Mouse (Mus musculus) midbrain, embryonic 16.5 days (tissue): ENCODE measurements around the gene Bmpr1a. TPM values are rescaled to one million over a fixed set of nuclear protein-coding genes. Genes with fewer than 3 reads are reported as not detected.

ENCODE experiments used
- ATAC-seq: fragments of 200-750 bp; cut with Nextera tagmentation; 2 replicates; pipeline ENCODE4 v1.8.0; 2017; ENCODE audit warnings: moderate TSS enrichment
- H3K27ac ChIP-seq: fragments of 300-500 bp; sonication (generic); 2 replicates; pipeline ENCODE4 v1.5.1; 2014; ENCODE audit warnings: mild to moderate bottlenecking, low read length, mixed read lengths
- H3K27me3 ChIP-seq: fragments of 300-500 bp; sonication (generic); 2 replicates; pipeline ENCODE4 v1.6.1; 2014; ENCODE audit warnings: low read depth, low read length, mixed read lengths; ENCODE audit not compliant: control insufficient read depth, insufficient read depth
- H3K36me3 ChIP-seq: fragments of 300-500 bp; sonication (generic); 2 replicates; pipeline ENCODE4 v1.6.1; 2014; ENCODE audit warnings: mild to moderate bottlenecking, low read length, moderate library complexity, mixed read lengths; ENCODE audit not compliant: control insufficient read depth, insufficient read depth
- H3K4me1 ChIP-seq: fragments of 300-500 bp; sonication (generic); 2 replicates; pipeline ENCODE4 v1.6.1; 2014; ENCODE audit warnings: mild to moderate bottlenecking, low read length, mixed read lengths; ENCODE audit not compliant: control insufficient read depth, insufficient read depth
- H3K4me2 ChIP-seq: fragments of 300-500 bp; sonication (generic); 2 replicates; pipeline ENCODE4 v1.6.1; 2014; ENCODE audit warnings: mild to moderate bottlenecking, low read length, mixed read lengths
- H3K4me3 ChIP-seq: fragments of 300-500 bp; sonication (generic); 2 replicates; pipeline ENCODE4 v1.5.1; 2014; ENCODE audit warnings: low read depth, mild to moderate bottlenecking, low read length, moderate library complexity, mixed read lengths
- H3K9ac ChIP-seq: fragments of 300-500 bp; sonication (generic); 2 replicates; pipeline ENCODE4 v1.6.1; 2014; ENCODE audit warnings: low read depth, low read length, mixed read lengths
- H3K9me3 ChIP-seq: fragments of 300-500 bp; sonication (generic); replicated peaks from 2 replicates; pipeline ENCODE4 v1.6.1; 2014; ENCODE audit warnings: mild to moderate bottlenecking, low read length, mixed read lengths; ENCODE audit not compliant: control insufficient read depth, poor library complexity, severe bottlenecking
- WGBS: fragments of 180-500 bp; shearing (Covaris S2); extraction: QIAGEN DNeasy Blood & Tissue Kit; methylation state at CpG from one replicate; pipeline ENCODE4 v1.1.7; 2014; 5-methylcytosine and 5-hydroxymethylcytosine counted together
- polyA plus RNA-seq: library from polyadenylated mRNA; unstranded; fragments of >200 nt; fragmentation: Nextera tagmentation; extraction: Ambion mirVana; gene quantifications from 2 replicates; pipeline ENCODE4 v1.2.1, GENCODE M21; 2015

Bmpr1a gene
- polyA plus RNA-seq, 1 experiment from 2014 or later, result 15.4 TPM

DNA sequence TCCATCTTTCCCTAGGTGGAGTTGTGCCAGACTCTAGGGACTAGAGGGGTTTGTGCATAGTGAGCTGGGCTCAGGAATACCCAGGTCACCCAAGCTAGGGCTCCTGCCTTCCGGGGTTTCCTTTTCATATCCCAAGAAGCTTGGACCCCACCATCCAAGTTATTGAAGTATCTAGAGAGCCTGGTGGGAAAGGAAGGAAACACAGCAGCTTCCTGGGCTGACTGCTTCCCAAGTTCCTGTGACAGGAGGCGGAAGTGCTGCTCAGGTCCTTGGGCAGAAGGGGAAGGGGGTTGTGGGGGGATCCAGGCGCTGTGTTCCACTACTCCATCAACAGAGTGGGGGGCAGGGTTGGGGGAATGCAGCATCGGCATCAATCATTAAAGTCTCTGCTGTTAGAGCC is 126.0 kb downstream of the Bmpr1a start:
- Histone ChIP-seq H3K9me3 (no peaks in the 10 kb centered on the region), H3K4me3 (no peak overlapping the region), H3K9ac (no peak overlapping the region), H3K27ac (no peak overlapping the region), H3K4me2 (no peak overlapping the region), H3K27me3 (no peaks in the 10 kb centered on the region), H3K4me1 (peaks cover 7% of the 10 kb centered on the region; the same call in 1 of the 2 replicates), H3K36me3 (no peaks in the 10 kb centered on the region)
- no peak for ATAC-seq
- WGBS, result 84% methylated on average over 4 of the region's 4 CpGs

DNA sequence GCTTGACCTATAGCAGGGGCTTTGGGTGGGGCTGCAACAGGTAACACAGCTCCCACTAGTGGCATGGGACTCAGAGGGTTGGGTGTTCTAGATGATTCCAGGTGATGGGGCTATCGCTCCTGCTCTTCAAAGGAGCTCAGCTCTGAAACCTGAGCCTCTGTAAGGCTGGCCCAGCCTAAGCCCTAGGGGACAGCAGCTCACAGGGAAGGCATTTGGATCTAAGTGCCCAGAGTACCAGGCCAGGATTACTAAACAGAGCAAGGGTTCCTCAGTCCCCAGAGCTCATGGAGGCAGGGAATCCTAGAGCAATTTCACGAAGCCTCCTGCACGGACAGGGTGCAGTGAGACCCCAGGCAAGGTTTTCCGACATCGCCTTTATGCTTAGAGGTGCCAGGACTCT is 127.2 kb downstream of the Bmpr1a start:
- H3K27ac ChIP-seq, result no peak overlapping the region
- no peaks in the 10 kb centered on the region for H3K9me3 ChIP-seq
- H3K9ac ChIP-seq, result no peak overlapping the region
- no peak for ATAC-seq
- no peaks in the 10 kb centered on the region for H3K36me3 ChIP-seq
- no peak overlapping the region for H3K4me3 ChIP-seq
- 88% methylated on average over 5 of the region's 5 CpGs for WGBS
- H3K4me2 ChIP-seq, result no peak overlapping the region
- peaks cover 7% of the 10 kb centered on the region; the same call in 1 of the 2 replicates for H3K4me1 ChIP-seq
- no peaks in the 10 kb centered on the region for H3K27me3 ChIP-seq

DNA sequence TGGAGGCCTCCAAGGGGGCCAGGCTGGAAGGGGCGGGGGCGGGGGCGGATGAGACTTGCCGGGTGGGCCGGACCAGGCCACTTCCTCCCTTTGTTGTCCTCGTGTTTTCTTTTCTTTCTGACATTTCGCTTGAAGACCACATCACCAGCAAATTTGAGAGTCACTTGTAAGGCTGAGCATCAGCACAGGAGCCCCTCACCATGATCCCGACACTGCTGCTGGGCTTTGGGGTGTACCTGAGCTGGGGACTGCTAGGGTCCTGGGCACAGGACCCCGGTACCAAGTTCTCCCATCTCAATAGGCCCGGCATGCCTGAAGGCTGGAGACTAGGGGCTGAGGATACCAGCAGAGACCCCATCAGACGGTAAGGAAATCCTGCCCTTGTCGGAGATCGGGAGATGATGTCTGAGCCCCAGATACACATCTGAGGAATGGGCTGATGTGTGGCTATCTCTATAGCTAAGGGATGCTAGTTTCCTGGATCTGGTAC is 127.7 kb downstream of the Bmpr1a start, which contains the start of gene Mmrn2:
Gene Mmrn2 (plus strand): TSS at position 51 of the 490 bp plus-strand sequence.
- Histone ChIP-seq H3K4me3 (no peak within 1 kb of the TSS), H3K9ac (no peak within 1 kb of the TSS)

DNA sequence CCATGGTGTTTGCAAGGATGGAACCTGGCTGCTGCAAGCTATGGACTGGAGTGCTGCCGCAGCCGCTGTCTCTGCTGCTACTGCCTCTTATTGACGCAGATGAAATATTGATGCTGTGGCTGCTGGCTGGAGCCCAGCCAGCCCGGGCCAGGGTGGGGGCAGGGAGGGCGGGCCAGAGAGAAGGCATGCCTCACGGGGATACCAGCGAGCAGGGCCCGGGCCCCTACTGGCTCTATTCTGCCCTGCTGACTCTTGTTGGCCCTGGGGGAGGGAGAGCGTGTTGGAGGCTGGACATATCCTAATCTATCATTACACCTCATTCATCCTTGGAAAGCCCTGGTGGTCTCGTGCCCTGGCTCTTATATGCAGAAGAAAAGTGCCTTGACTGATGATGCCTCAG is 128.6 kb downstream of the Bmpr1a start, which contains the start of gene Sncg:
Gene Sncg (minus strand): TSS at position 213 of the 400 bp plus-strand sequence.
- no peak for ATAC-seq
- H3K9ac ChIP-seq, result no peak within 1 kb of the TSS

More for the DNA sequence above, 127.7 kb downstream of the Bmpr1a start, which contains the start of gene Mmrn2:
- no peak within 1 kb of the TSS for H3K4me2 ChIP-seq
- no peaks in the 10 kb centered on the region for H3K27me3 ChIP-seq
- no peak for ATAC-seq
- WGBS, result 88% methylated on average over 13 of the region's 13 CpGs
- no peak within 1 kb of the TSS for H3K27ac ChIP-seq
- H3K36me3 ChIP-seq, result no peaks in the 10 kb centered on the region
- H3K4me1 ChIP-seq, result peaks cover 7% of the 10 kb centered on the region; the same call in 1 of the 2 replicates
- H3K9me3 ChIP-seq, result no peaks in the 10 kb centered on the region

DNA sequence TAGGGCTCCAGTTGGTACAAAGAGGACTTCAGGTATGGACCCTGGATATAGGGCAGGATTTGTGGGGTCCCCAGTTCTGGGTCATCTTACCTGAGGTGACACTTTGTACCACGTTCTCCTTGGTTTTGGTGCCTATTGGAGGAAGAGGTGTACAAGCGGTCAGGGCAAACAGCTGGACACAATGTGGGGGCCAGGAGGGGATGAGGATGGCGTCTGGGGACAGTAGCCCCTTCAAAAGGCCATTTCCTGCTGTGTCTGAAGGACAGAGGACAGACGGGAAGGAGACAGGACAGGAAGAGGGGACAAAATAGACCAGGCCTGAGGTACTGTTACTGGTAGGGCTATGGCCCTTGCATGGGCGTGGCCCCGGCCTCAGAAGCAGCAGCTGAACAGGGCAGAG is 129.6 kb downstream of the Bmpr1a start:
- Histone ChIP-seq H3K27me3 (no peaks in the 10 kb centered on the region), H3K9ac (no peak overlapping the region), H3K4me1 (peaks cover 4% of the 10 kb centered on the region; the same call in 1 of the 2 replicates), H3K36me3 (no peaks in the 10 kb centered on the region), H3K9me3 (no peaks in the 10 kb centered on the region), H3K27ac (no peak overlapping the region), H3K4me3 (no peak overlapping the region), H3K4me2 (no peak overlapping the region)
- WGBS, result 81% methylated on average over 6 of the region's 6 CpGs
- no peak for ATAC-seq

More for the DNA sequence above, 128.6 kb downstream of the Bmpr1a start, which contains the start of gene Sncg:
- no peaks in the 10 kb centered on the region for H3K27me3 ChIP-seq
- peaks cover 7% of the 10 kb centered on the region; the same call in 1 of the 2 replicates for H3K4me1 ChIP-seq
- 55% methylated on average over 10 of the region's 10 CpGs for WGBS
- H3K4me3 ChIP-seq, result no peak within 1 kb of the TSS
- H3K4me2 ChIP-seq, result no peak within 1 kb of the TSS
- no peaks in the 10 kb centered on the region for H3K9me3 ChIP-seq
- no peaks in the 10 kb centered on the region for H3K36me3 ChIP-seq
- no peak within 1 kb of the TSS for H3K27ac ChIP-seq

DNA sequence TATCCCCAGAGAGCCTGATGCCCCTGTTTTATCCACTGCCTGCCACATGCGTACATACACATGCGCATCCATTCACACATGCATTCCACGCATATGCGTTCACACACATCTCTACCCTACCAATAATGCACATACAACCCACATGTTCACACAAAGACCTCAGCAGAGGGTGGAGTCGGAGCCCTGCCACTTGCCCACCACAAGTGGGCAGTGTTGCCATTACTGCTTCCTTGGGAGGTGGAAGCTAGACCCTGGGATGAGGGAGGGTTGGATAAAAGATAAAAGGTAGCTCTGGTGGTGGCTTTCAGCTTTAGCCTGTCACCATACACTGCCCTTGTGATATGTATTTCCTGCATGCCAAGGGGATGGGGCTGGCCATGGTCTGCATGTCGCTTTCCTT is 130.5 kb downstream of the Bmpr1a start:
- Histone ChIP-seq H3K36me3 (no peaks in the 10 kb centered on the region), H3K27me3 (no peaks in the 10 kb centered on the region), H3K9ac (no peak overlapping the region), H3K9me3 (no peaks in the 10 kb centered on the region), H3K4me2 (no peak overlapping the region), H3K4me1 (no peaks in the 10 kb centered on the region; the same call in 1 of the 2 replicates), H3K27ac (no peak overlapping the region), H3K4me3 (no peak overlapping the region)
- no peak for ATAC-seq
- WGBS, result 83% methylated on average over 6 of the region's 6 CpGs

DNA sequence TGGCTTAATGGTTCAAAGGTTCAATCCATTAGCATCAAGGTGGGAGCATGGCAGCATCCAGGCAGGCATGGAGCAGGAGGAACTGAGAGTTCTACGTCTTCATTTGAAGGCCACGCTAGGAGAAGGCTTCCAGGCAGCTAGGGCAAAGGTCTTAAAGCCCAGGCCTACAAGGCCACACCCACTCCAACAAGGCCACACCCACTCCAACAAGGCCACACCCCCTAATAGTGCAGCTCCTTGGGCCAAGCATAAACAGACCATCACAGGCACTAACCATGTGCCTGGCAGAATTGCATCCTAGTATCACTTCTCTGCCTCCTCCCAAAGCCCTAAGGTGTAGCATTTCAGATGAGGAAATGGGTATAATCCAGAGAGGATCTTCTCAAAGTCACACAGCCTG is 131.4 kb downstream of the Bmpr1a start:
- WGBS, result 74% methylated on average over 2 of the region's 2 CpGs
- ATAC-seq, result no peak
- no peak overlapping the region for H3K4me2 ChIP-seq

DNA sequence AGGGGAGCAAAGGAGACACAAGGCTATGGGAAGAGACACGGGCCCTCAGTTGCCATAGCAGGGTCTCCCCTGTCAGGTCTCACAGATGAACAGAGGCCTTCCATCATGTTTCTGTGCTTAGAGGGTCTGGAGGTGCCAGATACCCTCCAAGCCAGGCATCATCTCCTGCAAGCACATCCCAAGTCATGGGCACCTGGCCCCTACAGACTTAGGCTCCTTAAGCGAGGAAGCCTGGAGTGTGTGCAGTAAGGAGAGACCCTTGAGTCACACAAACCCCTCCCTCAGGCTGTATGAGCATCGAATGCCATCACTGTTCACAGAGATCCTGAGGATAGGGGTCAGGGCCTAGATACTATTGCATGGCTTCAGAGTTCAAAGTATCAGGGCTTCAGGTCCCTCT is 132.2 kb downstream of the Bmpr1a start:
- no peak overlapping the region for H3K27ac ChIP-seq
- H3K4me2 ChIP-seq, result no peak overlapping the region
- H3K9me3 ChIP-seq, result no peaks in the 10 kb centered on the region
- 92% methylated on average over 3 of the region's 3 CpGs for WGBS
- no peak overlapping the region for H3K4me3 ChIP-seq
- H3K27me3 ChIP-seq, result no peaks in the 10 kb centered on the region
- H3K9ac ChIP-seq, result no peak overlapping the region
- H3K4me1 ChIP-seq, result no peaks in the 10 kb centered on the region; the same call in 1 of the 2 replicates
- H3K36me3 ChIP-seq, result no peaks in the 10 kb centered on the region
- ATAC-seq, result no peak

More for the DNA sequence above, 131.4 kb downstream of the Bmpr1a start:
- H3K36me3 ChIP-seq, result no peaks in the 10 kb centered on the region
- H3K4me3 ChIP-seq, result no peak overlapping the region
- H3K9me3 ChIP-seq, result no peaks in the 10 kb centered on the region
- H3K27ac ChIP-seq, result no peak overlapping the region
- H3K9ac ChIP-seq, result no peak overlapping the region
- H3K27me3 ChIP-seq, result no peaks in the 10 kb centered on the region
- H3K4me1 ChIP-seq, result no peaks in the 10 kb centered on the region; the same call in 1 of the 2 replicates

DNA sequence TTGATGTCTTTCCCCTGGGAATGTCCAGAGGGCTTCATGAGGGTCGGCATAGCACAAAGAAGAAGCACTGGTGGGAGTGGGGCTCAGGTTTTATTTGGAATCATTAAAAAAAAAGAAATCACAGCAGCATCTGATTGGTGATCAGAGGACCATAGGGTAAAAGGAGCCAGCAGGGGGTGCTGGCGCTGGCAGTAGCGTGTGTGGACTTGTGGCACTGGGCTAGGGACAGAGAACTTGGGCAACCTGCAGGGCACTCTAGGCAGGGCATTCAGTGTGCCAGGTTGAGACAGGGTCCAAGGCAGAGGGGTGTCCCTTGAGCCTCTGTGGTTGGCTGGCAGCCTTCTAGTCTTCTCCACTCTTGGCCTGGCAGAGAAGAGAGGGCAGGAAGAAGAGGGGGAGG is 132.9 kb downstream of the Bmpr1a start:
- H3K9me3 ChIP-seq, result no peaks in the 10 kb centered on the region
- ATAC-seq, result no peak
- no peaks in the 10 kb centered on the region; the same call in 1 of the 2 replicates for H3K4me1 ChIP-seq
- 73% methylated on average over 3 of the region's 3 CpGs for WGBS
- no peak overlapping the region for H3K4me3 ChIP-seq
- no peak overlapping the region for H3K27ac ChIP-seq
- H3K9ac ChIP-seq, result no peak overlapping the region
- no peak overlapping the region for H3K4me2 ChIP-seq
- H3K36me3 ChIP-seq, result no peaks in the 10 kb centered on the region
- H3K27me3 ChIP-seq, result no peaks in the 10 kb centered on the region
